Mouse (Mus musculus) natural killer cell, adult 2 months (primary cell): Measurements from ENCODE around the gene Wdr70.

Source experiments
- DNase-seq, 2 experiments: peaks; one replicate each; pipeline ENCODE4 v3.0.0; 2022; ENCODE audit warnings: low spot score in 2 of 2

Wdr70 gene

GRCm38 (mm10) chr15:7862890-7863289 is 236.1 kb downstream of the Wdr70 start:
- no peak for DNase-seq

GRCm38 (mm10) chr15:7858841-7859240 is 240.2 kb downstream of the Wdr70 start:
- no peak for DNase-seq

- no peak for DNase-seq
These were observed 241.6 kb downstream of the Wdr70 start for GRCm38 (mm10) chr15:7857418-7857817.

- no peak for DNase-seq
These were observed 256.6 kb downstream of the Wdr70 start for GRCm38 (mm10) chr15:7842398-7842797.

DNA sequence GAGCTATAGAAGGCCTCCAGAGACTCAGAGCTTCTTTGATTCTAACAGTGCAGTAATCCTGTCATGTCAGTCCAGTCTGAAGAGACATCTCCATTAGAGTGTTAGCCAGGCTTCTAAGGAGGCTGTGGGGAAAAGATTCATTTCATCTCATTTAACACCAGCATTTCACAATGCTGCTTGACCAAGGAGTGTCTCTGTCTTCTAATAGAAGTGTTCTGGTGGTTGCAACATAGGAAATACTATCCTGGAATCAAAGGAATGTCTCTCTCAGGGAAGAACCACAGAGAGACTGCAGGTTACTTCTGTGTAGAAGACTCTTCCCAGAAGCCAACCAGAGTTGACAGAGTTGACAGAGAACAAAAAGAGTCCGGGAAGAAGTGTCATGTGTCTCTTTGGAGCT is 257.3 kb downstream of the Wdr70 start:
- no peak for DNase-seq

DNA sequence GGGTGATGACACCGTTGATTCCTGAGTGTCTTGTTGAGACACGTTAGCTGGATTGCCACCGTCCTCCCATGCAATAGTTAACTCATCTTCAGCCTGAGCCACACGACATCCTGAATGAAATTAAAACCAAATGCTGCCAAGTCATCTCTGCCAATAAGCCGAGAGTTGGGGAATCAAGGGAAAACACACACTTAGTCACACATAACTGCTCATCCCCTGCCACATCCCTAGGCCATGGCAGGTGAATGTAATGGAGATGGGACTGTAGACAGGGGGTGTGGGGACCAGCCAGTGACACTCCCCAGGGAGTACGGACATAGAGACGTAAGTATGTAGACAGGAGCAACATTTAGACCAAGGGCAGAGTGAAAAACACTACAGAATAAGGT is 260.1 kb downstream of the Wdr70 start:
- no peak for DNase-seq

- no peak for DNase-seq
These were observed 260.7 kb downstream of the Wdr70 start for GRCm38 (mm10) chr15:7838060-7838920.

GRCm38 (mm10) chr15:7835404-7835803 is 263.6 kb downstream of the Wdr70 start:
- peak in 1 of 2 experiments; percentile 13 for DNase-seq

- DNase-seq = no peak
These were observed 273.5 kb downstream of the Wdr70 start for GRCm38 (mm10) chr15:7825530-7825929.

DNA sequence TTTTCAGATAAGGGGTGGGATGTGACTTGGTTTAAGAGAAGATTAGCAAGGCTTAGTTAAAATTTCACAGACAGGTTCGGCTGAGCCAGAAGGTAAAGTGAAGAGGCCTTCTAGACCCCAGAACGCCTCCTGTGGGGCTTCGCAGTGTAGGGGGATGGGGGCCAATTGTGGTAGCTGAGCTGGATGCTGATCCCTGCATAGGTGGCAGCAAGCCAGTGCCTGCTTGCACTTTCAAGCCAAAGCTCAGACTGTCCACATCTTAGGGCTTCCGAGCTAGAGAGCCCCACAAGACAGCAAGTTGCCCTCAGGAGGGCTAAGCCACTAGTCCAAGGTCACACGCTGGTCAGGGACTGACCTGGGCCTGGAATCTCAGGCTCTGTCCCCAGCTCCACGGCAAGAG is 275.1 kb downstream of the Wdr70 start:
- DNase-seq = no peak
